Mouse (Mus musculus) neural tube, embryonic 10.5 days (tissue): ENCODE results near the gene D430041D05Rik.

Experiments used
- DNase-seq: peaks from one replicate; pipeline ENCODE4 v3.0.0-alpha.2; 2017; ENCODE audit warnings: low spot score; ENCODE audit errors: extremely low spot score

The D430041D05Rik gene

GRCm38 (mm10) chr2:104351415-104352203 lies 59.2 kb downstream of the D430041D05Rik start:
- DNase-seq: no peak

DNA sequence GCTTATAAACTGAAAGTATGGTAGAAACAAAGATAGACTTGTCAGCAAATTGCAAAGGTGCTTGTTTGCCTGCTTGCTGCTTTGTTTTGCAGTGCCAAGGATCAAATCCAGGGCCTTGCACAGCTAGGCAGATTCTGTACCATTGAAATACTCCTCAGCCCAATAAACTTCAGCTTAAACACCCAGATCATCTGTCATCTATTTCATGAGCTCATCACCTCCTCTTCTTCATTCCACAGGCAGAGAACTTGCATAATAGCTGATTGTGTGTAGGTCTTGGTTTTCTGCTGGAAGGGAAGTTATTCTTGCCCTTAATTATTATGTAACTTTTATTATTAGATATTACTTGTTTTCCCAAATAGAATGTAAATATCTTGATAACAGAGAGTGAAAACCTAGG lies 73.2 kb downstream of the D430041D05Rik start:
- DNase-seq: no peak

GRCm38 (mm10) chr2:104335824-104336223 lies 75.0 kb downstream of the D430041D05Rik start:
- no peak for DNase-seq

- no peak for DNase-seq
Observed at GRCm38 (mm10) chr2:104333952-104334351, 76.9 kb downstream of the D430041D05Rik start.

DNA sequence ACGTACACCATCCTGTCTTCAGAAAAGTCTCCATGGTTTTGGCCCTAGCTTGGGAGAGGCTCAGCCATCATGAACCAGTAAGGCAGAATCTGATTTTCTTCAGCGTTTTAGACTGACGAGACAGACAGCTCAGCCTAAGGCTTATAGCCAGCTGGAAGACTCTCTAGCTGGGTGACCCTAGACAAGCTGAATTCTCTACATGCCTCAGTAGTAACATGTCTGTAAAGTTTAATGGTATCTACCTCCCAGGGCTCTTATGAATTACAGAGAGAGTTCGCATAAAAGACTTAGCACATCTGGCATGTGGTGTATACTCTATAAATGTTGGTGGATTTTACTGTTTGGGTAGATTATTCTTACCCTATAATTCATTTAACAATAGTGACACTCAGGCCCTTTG lies 78.1 kb downstream of the D430041D05Rik start:
- no peak for DNase-seq

- no peak for DNase-seq
Observed at GRCm38 (mm10) chr2:104331261-104331660, 79.6 kb downstream of the D430041D05Rik start.

DNA sequence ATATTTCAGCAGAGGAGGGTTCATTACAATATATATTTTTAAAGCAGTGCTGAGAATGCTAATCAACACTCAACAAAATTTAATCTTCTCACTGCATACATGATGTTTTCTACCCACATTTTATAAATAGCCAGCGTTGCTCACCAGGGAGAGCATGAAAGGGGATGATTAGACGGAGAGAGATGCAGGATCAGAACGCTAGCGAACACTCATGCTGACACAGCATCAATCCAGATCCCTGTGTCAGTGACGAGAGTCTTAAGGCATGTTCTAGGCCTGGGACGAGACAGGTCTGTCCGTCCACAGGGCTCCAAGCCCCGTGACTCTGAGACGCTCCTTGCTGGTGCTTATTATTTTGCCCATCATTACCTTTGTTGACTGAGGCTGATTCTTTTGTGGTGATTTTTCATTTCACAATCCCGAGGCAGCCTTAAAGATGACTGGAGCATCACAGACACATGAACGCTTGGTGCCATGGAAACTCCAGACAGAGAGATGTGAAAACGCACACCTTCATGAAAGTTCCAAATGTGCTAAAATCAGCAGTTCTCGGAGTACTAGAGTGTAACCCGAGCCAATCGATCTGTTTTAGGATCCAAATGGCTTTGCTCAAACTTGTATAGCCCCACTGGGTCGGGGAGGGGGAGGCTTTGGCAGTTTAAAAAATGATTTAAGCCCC lies 83.6 kb downstream of the D430041D05Rik start:
- no peak for DNase-seq

DNA sequence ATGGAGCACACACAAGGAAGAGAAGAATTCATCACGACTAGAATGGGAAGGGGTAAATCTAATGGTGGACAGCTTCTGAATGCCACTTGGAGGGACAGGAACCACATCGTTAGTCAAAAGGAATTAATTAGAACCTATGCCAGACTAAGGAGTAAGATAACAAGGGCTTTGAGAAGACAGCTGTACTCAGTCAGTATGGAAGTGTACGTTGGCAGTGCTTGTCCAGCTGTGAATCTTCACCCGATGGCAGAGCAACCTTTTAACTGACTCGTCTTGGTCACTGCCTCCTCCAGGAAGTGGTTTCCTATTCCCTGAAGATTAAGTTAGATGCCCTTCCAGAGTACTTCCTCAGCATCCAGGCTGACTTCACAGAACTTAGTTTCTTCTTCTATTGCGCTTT lies 87.0 kb downstream of the D430041D05Rik start:
- DNase-seq: no peak

DNA sequence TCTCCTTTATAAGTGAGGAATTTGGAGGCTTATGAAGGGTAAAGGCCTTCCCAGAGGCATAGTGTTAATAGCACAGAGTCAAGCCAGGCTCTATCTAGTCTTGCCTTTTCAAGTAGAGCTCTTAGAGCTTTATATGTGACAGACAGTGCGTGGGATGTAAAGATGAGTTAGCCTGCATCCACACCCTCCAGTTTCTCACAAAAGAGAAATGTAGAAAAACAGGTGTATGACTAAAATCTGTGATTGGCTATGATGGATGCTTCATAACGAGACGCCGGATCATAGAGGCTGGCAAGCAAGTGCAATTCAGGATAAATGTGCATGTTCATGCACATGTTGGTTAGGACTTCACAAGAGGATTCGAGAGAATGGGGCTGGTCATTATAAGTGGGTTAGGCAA lies 87.5 kb downstream of the D430041D05Rik start:
- no peak for DNase-seq

DNA sequence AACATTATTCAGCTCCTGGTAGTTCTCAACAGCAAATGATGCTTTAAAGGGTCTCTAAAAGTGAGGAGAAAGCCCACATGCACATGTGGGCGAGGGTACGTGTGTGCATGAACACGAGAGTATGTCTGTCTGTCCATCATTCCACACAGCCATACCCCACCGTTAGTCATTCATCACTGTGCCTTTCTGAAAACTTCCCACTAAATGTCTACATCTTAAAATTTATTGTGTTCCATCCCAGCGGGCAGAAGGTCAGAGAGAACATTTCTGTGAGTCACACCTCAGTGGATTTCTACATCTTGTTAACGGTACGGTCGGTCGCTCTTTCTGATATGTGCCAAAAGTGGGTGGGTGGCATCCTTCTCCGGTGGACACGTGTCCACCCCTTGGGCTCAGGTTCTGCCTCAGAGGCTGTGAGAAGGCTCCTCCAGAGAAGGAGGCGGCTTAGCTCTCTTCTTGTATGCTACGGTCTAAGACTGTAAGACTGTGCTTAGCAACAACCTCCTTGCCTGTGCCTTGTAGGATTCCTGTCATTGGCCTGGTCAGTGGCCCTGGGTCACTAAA lies 90.7 kb downstream of the D430041D05Rik start:
- DNase-seq: no peak

- DNase-seq: no peak
Observed at GRCm38 (mm10) chr2:104319443-104319842, 91.4 kb downstream of the D430041D05Rik start.

GRCm38 (mm10) chr2:104318881-104319280 lies 91.9 kb downstream of the D430041D05Rik start:
- DNase-seq: no peak

DNA sequence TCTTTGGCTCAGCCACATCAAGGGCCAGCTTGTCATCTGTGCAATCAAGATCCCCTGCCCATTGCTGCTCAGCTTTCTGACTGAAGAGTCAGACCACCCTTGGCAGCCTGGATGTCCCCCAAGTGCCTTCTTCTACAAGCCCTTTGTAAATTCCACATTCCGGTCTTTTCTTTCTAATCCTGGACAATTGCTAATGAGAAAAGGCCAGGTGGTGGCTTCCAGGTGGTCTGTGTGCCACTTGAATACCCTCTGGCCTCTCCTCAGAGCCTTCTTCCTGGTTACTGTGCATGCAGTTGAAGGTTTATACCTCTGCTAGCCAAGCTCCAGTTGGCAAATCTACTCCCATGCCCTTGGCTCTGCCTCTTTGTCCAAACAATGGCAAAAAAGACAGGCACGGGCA lies 92.6 kb downstream of the D430041D05Rik start:
- no peak for DNase-seq

DNA sequence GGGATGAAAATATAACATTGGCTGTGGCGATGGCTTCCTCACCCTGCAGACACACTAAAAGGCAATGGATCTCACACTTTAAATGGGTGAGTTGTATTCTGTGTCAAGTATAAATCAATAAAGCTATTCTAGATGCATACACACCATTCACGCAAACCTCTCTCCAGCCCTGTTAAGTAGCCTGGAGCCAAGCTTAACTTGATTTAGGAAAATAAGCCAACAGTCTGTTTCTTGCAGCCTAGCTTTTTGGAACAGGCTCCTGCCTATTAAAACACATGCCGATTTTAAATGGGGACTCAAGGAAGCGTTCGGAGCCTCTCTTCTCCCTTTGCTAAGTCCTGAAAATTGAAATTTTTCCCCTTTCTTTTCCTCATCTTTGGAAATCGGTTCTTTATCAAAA lies 93.2 kb downstream of the D430041D05Rik start:
- DNase-seq: no peak

GRCm38 (mm10) chr2:104316483-104316882 lies 94.3 kb downstream of the D430041D05Rik start:
- DNase-seq: no peak

GRCm38 (mm10) chr2:104313246-104313645 lies 97.6 kb downstream of the D430041D05Rik start:
- no peak for DNase-seq

DNA sequence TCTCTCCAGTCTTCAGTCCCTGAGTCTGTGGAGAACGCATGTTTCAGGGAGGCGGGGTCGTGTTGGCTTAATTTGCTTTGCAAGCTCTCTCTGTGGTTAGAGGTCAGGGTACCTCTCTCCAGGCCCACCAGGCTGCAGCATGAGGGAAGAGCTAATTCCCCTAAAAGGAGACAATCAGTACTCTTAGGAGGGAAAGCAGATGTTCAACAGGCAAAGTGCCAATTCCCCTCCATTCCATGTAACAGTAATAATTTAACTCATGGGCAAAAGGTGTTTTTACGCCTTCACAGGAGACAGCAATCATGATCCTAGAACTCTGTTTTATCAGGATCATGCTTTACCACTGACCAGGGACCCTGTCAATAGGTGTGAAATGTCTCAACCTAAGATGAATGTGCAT lies 103.7 kb downstream of the D430041D05Rik start:
- DNase-seq: no peak

- no peak for DNase-seq
Observed at GRCm38 (mm10) chr2:104305722-104306121, 105.1 kb downstream of the D430041D05Rik start.

DNA sequence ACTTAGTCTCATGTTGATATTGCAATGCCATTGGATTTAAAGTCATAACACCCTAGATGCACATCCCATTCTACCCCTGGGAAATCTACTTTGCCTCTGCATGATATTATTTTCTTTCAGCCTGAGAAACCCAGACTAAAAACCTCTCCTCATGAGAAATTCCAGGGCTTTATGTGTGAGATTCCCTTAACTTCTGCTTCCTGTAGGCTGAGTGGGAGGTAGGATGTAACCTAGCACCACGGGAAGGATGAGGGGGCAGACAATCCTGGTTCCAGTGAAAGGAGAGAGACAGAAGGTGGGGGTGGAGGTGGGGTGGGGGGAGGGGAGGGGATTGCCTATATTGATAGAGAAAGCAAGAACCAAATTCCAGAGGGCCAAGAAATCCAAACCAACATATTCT lies 110.9 kb downstream of the D430041D05Rik start:
- no peak for DNase-seq

GRCm38 (mm10) chr2:104299160-104299559 lies 111.7 kb downstream of the D430041D05Rik start:
- peak; percentile 79 for DNase-seq

DNA sequence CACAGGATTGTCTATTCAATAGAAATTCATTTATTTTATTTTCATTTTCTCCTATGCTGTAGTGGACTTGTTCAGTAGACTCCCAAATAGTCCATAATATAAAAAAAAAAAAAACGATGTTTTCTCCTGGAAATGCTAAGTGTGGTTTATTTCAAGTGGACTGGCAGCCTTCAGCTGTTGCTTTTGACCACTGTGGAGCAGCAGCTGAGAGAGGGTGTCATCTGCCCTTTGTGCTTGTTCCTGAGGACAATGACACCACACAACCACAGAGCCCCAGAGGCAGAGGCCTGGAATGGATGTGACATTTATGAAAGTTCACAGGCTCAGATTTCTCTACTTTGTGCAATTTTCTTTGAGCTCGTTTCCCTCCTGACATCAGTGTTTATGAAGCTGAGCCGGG lies 124.0 kb downstream of the D430041D05Rik start:
- no peak for DNase-seq

- no peak for DNase-seq
Observed at GRCm38 (mm10) chr2:104283401-104283955, 127.3 kb downstream of the D430041D05Rik start.
